Mouse (Mus musculus): ENCODE measurements around the gene Col4a2. TPM values are rescaled to one million over a fixed set of nuclear protein-coding genes. Genes with fewer than 3 reads are reported as not detected.

Col4a2 gene
- polyA plus RNA-seq, 1 experiment from 2014 or later = 117 TPM

DNA sequence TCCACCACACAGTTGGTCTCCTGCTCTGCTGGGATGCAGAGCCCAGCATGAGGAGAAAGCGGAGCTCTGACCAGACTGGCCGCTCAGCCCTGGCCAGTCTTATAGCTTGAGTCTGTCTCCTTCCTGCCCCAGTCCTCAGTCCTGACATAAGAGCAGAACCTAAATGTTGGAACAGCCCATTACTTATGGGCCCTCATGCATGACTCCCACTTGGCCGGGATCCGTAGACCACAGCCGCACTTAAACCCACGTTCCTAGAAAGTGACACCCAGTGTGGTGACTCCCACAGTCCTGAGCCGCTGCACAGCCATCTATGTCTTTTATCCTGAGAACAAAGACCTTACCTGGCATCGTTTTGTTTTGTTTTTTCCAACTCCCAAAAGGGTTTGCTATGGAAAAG is 2.0 kb downstream of the Col4a2 start:
- no peaks in the 10 kb centered on the region for H3K36me3 ChIP-seq (ENCODE audit: control insufficient read depth, insufficient read depth, low read length)
- H3K4me2 ChIP-seq (ENCODE audit: low read depth, low read length) = peak overlapping the region; percentile 74
- no peak for ATAC-seq (ENCODE audit: low read depth)
- 81% methylated on average over 8 of the region's 8 CpGs for WGBS
- no peaks in the 10 kb centered on the region for H3K9me3 ChIP-seq (ENCODE audit: control insufficient read depth, low read length)
- H3K9ac ChIP-seq (ENCODE audit: low read length) = peak overlapping the region; percentile 49
- H3K4me3 ChIP-seq (ENCODE audit: low read length) = peak overlapping the region; percentile 67
- no peak overlapping the region for H3K27ac ChIP-seq (ENCODE audit: low read length)
- no peaks in the 10 kb centered on the region for H3K27me3 ChIP-seq (ENCODE audit: control insufficient read depth, insufficient read depth, low read depth, low read length)
- peaks cover 25% of the 10 kb centered on the region for H3K4me1 ChIP-seq (replicated peaks; ENCODE audit: control insufficient read depth, insufficient read depth, low read length)

- WGBS = 73% methylated on average over 16 of the region's 16 CpGs
- no peak overlapping the region for H3K9ac ChIP-seq (ENCODE audit: low read length)
These were observed 2.8 kb downstream of the Col4a2 start for GRCm38 (mm10) chr8:11315179-11315943.

DNA sequence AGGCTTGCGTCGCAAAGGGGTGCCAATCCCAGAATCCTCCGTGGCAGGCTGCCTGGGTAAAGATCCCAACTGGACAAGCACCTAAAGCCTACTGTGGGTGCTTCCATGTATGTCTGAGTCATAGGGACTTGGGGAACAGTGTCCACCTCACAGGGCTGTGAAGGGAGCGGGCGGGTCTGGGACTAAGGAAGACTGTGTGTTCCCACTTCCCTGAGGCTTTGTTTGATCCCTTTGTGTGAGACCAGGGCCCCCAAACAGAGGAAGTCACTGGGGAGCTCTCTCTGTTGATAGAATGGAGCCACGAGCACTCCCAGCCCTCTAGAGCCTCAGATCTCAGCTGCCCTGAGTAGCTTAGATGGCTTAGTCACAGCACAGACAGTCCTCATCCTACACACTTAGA is 3.5 kb downstream of the Col4a2 start:
- H3K27ac ChIP-seq (ENCODE audit: low read length) = no peak overlapping the region

More at GRCm38 (mm10) chr8:11315179-11315943, 2.8 kb downstream of the Col4a2 start:
- H3K4me1 ChIP-seq (replicated peaks; ENCODE audit: control insufficient read depth, insufficient read depth, low read length) = peaks cover 21% of the 10 kb centered on the region
- peak overlapping the region; percentile 74 for H3K4me2 ChIP-seq (ENCODE audit: low read depth, low read length)
- no peak for ATAC-seq (ENCODE audit: low read depth)
- no peaks in the 10 kb centered on the region for H3K9me3 ChIP-seq (ENCODE audit: control insufficient read depth, low read length)
- H3K36me3 ChIP-seq (ENCODE audit: control insufficient read depth, insufficient read depth, low read length) = no peaks in the 10 kb centered on the region
- peak overlapping the region; percentile 11 for H3K4me3 ChIP-seq (ENCODE audit: low read length)
- no peaks in the 10 kb centered on the region for H3K27me3 ChIP-seq (ENCODE audit: control insufficient read depth, insufficient read depth, low read depth, low read length)
- H3K27ac ChIP-seq (ENCODE audit: low read length) = no peak overlapping the region

GRCm38 (mm10) chr8:11319405-11319804 is 6.8 kb downstream of the Col4a2 start:
- H3K4me1 ChIP-seq (replicated peaks; ENCODE audit: control insufficient read depth, insufficient read depth, low read length) = peaks cover 8% of the 10 kb centered on the region
- no peaks in the 10 kb centered on the region for H3K27me3 ChIP-seq (ENCODE audit: control insufficient read depth, insufficient read depth, low read depth, low read length)
- 82% methylated on average over 11 of the region's 11 CpGs for WGBS
- H3K9me3 ChIP-seq (ENCODE audit: control insufficient read depth, low read length) = no peaks in the 10 kb centered on the region
- no peak overlapping the region for H3K27ac ChIP-seq (ENCODE audit: low read length)
- H3K4me3 ChIP-seq (ENCODE audit: low read length) = no peak overlapping the region
- H3K36me3 ChIP-seq (ENCODE audit: control insufficient read depth, insufficient read depth, low read length) = no peaks in the 10 kb centered on the region
- no peak overlapping the region for H3K4me2 ChIP-seq (ENCODE audit: low read depth, low read length)
- no peak overlapping the region for H3K9ac ChIP-seq (ENCODE audit: low read length)
- no peak for ATAC-seq (ENCODE audit: low read depth)

More for the DNA sequence above, 3.5 kb downstream of the Col4a2 start:
- Histone ChIP-seq H3K27me3 (ENCODE audit: control insufficient read depth, insufficient read depth, low read depth, low read length) (no peaks in the 10 kb centered on the region), H3K9me3 (ENCODE audit: control insufficient read depth, low read length) (no peaks in the 10 kb centered on the region), H3K36me3 (ENCODE audit: control insufficient read depth, insufficient read depth, low read length) (no peaks in the 10 kb centered on the region), H3K4me2 (ENCODE audit: low read depth, low read length) (peak overlapping the region; percentile 74), H3K4me1 (replicated peaks; ENCODE audit: control insufficient read depth, insufficient read depth, low read length) (peaks cover 13% of the 10 kb centered on the region), H3K9ac (ENCODE audit: low read length) (no peak overlapping the region), H3K4me3 (ENCODE audit: low read length) (no peak overlapping the region; the same call in 1 of the 2 replicates)
- ATAC-seq (ENCODE audit: low read depth) = no peak
- WGBS = 76% methylated on average over 6 of the region's 6 CpGs

DNA sequence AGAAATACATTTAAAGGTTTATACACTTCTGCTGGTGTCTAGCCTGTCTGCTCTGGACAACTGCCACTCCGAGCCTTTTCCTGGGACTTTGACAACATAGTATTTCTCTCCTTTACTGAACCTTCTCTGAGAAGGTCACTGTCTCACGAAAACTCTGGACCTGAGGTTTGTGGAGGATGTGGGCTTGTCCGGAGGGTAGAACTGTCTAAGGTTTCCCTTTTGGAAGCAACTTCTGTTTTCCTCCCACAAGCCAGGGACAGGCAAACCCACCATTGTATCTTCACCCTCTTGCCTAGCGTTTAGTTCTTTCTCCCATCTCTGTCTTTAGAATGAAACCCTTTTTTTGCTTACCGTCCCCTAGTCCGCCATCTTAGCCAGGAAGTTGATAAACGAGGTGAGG is 9.2 kb downstream of the Col4a2 start:
- H3K9ac ChIP-seq (ENCODE audit: low read length) = no peak overlapping the region
- no peak for ATAC-seq (ENCODE audit: low read depth)
- no peak overlapping the region for H3K27ac ChIP-seq (ENCODE audit: low read length)
- H3K27me3 ChIP-seq (ENCODE audit: control insufficient read depth, insufficient read depth, low read depth, low read length) = no peaks in the 10 kb centered on the region
- 68% methylated on average over 7 of the region's 7 CpGs for WGBS
- peaks cover 10% of the 10 kb centered on the region for H3K4me1 ChIP-seq (replicated peaks; ENCODE audit: control insufficient read depth, insufficient read depth, low read length)
- no peak overlapping the region for H3K4me2 ChIP-seq (ENCODE audit: low read depth, low read length)
- H3K9me3 ChIP-seq (ENCODE audit: control insufficient read depth, low read length) = no peaks in the 10 kb centered on the region
- H3K4me3 ChIP-seq (ENCODE audit: low read length) = no peak overlapping the region
- no peaks in the 10 kb centered on the region for H3K36me3 ChIP-seq (ENCODE audit: control insufficient read depth, insufficient read depth, low read length)

DNA sequence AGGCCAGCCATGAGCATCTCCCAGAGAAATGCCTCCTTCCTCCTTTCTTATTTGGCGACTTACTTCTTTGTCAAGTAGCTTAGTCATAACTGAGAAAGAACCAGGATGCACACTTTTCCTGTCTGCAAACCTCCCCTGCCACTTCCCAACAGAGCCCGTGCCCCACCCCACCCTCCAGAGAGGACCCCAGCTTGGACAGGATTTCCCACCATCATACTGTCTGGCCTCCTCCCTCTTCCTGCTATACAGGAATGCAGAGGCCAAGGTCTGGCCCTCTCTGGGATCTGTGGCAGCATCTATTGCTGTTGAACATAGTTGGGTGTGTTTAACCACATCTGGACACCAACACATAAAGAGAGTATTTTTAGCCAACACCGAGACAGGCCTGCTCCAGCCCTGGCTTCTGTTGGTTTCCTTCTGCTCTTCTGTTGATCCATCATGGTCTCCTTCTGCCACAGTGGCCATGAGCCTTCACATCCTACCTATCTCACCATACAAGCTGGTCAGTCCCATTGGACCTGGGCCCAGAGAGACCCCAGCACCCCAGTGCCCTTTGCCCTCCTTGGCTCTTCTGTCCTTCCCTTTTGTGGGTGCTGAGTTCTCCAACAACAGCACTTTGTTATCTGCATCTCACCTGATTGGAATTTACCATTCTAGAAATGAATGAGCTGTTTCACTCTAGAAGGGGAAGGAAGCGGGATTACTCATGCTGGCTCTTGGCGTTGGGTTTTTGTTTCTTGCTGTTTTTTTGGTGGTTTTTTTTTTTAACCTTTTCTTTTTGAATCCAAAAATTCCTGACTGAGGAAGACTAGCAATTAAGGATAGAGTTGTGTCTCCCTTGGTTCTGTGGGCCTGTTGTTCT is 10.3 kb downstream of the Col4a2 start:
- no peaks in the 10 kb centered on the region for H3K9me3 ChIP-seq (ENCODE audit: control insufficient read depth, low read length)
- H3K27me3 ChIP-seq (ENCODE audit: control insufficient read depth, insufficient read depth, low read depth, low read length) = no peaks in the 10 kb centered on the region
- 59% methylated on average over 5 of the region's 5 CpGs for WGBS
- peak overlapping the region; percentile 41 for H3K27ac ChIP-seq (ENCODE audit: low read length)
- no peak overlapping the region for H3K4me2 ChIP-seq (ENCODE audit: low read depth, low read length)
- H3K4me3 ChIP-seq (ENCODE audit: low read length) = no peak overlapping the region
- H3K36me3 ChIP-seq (ENCODE audit: control insufficient read depth, insufficient read depth, low read length) = no peaks in the 10 kb centered on the region
- peak; percentile 81 for ATAC-seq (ENCODE audit: low read depth)
- H3K4me1 ChIP-seq (replicated peaks; ENCODE audit: control insufficient read depth, insufficient read depth, low read length) = peaks cover 16% of the 10 kb centered on the region
- H3K9ac ChIP-seq (ENCODE audit: low read length) = no peak overlapping the region

DNA sequence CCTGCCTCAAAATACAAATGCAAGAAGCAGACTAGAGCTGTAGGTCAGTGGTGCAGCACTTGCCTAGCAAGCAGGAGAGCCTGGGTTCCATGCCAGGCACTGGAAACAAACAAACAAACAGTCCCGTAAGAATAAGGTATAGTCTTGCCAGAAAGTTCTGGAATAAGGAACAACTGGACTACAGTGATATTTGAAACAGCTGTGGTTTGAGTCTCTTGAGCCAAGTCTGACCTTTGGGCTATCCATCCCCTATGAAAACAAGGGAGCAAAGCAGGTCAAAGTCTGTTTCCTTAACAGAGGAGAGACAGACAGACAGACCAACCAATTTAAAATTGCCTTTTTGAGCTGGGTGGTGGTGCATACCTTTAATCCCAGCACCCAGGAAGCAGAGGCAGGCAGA is 11.1 kb downstream of the Col4a2 start:
- Histone ChIP-seq H3K27me3 (ENCODE audit: control insufficient read depth, insufficient read depth, low read depth, low read length) (no peaks in the 10 kb centered on the region), H3K36me3 (ENCODE audit: control insufficient read depth, insufficient read depth, low read length) (no peaks in the 10 kb centered on the region), H3K9ac (ENCODE audit: low read length) (no peak overlapping the region), H3K27ac (ENCODE audit: low read length) (no peak overlapping the region), H3K9me3 (ENCODE audit: control insufficient read depth, low read length) (no peaks in the 10 kb centered on the region), H3K4me2 (ENCODE audit: low read depth, low read length) (no peak overlapping the region), H3K4me3 (ENCODE audit: low read length) (no peak overlapping the region), H3K4me1 (replicated peaks; ENCODE audit: control insufficient read depth, insufficient read depth, low read length) (peaks cover 21% of the 10 kb centered on the region)
- ATAC-seq (ENCODE audit: low read depth) = no peak
- 67% methylated on average over 1 of the region's 1 CpGs for WGBS

- Histone ChIP-seq H3K27me3 (ENCODE audit: control insufficient read depth, insufficient read depth, low read depth, low read length) (no peaks in the 10 kb centered on the region), H3K4me3 (ENCODE audit: low read length) (no peak overlapping the region), H3K9me3 (ENCODE audit: control insufficient read depth, low read length) (no peaks in the 10 kb centered on the region), H3K4me2 (ENCODE audit: low read depth, low read length) (no peak overlapping the region), H3K36me3 (ENCODE audit: control insufficient read depth, insufficient read depth, low read length) (no peaks in the 10 kb centered on the region), H3K4me1 (replicated peaks; ENCODE audit: control insufficient read depth, insufficient read depth, low read length) (peaks cover 21% of the 10 kb centered on the region), H3K9ac (ENCODE audit: low read length) (no peak overlapping the region), H3K27ac (ENCODE audit: low read length) (no peak overlapping the region)
- no peak; the same call in 1 of the 2 replicates for ATAC-seq (ENCODE audit: low read depth)
- 60% methylated on average over 6 of the region's 6 CpGs for WGBS
These were observed 12.3 kb downstream of the Col4a2 start for GRCm38 (mm10) chr8:11324801-11325395.

- no peaks in the 10 kb centered on the region for H3K36me3 ChIP-seq (ENCODE audit: control insufficient read depth, insufficient read depth, low read length)
- no peak overlapping the region for H3K9ac ChIP-seq (ENCODE audit: low read length)
- H3K4me3 ChIP-seq (ENCODE audit: low read length) = no peak overlapping the region
- H3K4me1 ChIP-seq (replicated peaks; ENCODE audit: control insufficient read depth, insufficient read depth, low read length) = peaks cover 31% of the 10 kb centered on the region
- H3K4me2 ChIP-seq (ENCODE audit: low read depth, low read length) = no peak overlapping the region
- no peaks in the 10 kb centered on the region for H3K9me3 ChIP-seq (ENCODE audit: control insufficient read depth, low read length)
- WGBS = 36% methylated on average over 4 of the region's 4 CpGs
- ATAC-seq (ENCODE audit: low read depth) = peak; percentile 36
- H3K27ac ChIP-seq (ENCODE audit: low read length) = no peak overlapping the region
- no peaks in the 10 kb centered on the region for H3K27me3 ChIP-seq (ENCODE audit: control insufficient read depth, insufficient read depth, low read depth, low read length)
These were observed 14.7 kb downstream of the Col4a2 start for GRCm38 (mm10) chr8:11327298-11327697.

Data from lung, embryonic 16.5 days (tissue).